In genomic region chr11:49189737-49190136, GRCm38 (mm10) we compare ENCODE assay signal across 9 mouse cellular contexts. TPM values are rescaled to one million over a fixed set of nuclear protein-coding genes. Genes with fewer than 3 reads are reported as not detected.
DNase-seq lines count a peak whose midpoint lies in the region; TF ChIP-seq lines count a peak whose summit lies in the region.
"Had no signal": no experiment of that assay in that cellular context is flagged by ENCODE, and none has a peak within 500 bp of the region (broad histone marks: within the 10 kb centered on the region; RNA-seq: fewer than 3 reads in every experiment).

No protein-coding gene starts in this region.

- peak; percentile 49 for TF ChIP-seq CTCF in bone marrow, adult 2 months (IDR thresholded peaks at IDR 0.05; ENCODE audit: control insufficient read depth, insufficient read depth, low read length)

- 2% methylated on average over 7 of the region's 7 CpGs for WGBS in bone marrow, adult 2 months

- TF ChIP-seq POLR2A in bone marrow, adult 2 months (IDR thresholded peaks at IDR 0.05; ENCODE audit: borderline replicate concordance, control insufficient read depth, low read depth, low read length) = no peak

- no peak overlapping the region for H3K27ac ChIP-seq in bone marrow, adult 2 months (ENCODE audit: control insufficient read depth, insufficient read depth, low read depth, low read length, poor library complexity)
- H3K27ac ChIP-seq: heart, embryonic 13.5 days; neural tube, embryonic 13.5 days had no signal

- no peak overlapping the region for H3K4me3 ChIP-seq in bone marrow, adult 2 months (replicated peaks; ENCODE audit: control insufficient read depth, low read depth, low read length)
- H3K4me3 ChIP-seq: heart, embryonic 13.5 days; neural tube, embryonic 13.5 days had no signal

- H3K4me1 ChIP-seq in bone marrow, adult 2 months (ENCODE audit: control insufficient read depth, insufficient read depth, low read length) = no peaks in the 10 kb centered on the region
- H3K4me1 ChIP-seq: heart, embryonic 13.5 days; neural tube, embryonic 13.5 days had no signal

- DNase-seq in 3T3-L1 (ENCODE audit: low read depth, low spot score) (peak; percentile 83), A20 (ENCODE audit: low read depth, low spot score) (peak; percentile 71)
- peak; percentile 40 for DNase-seq in fibroblast of lung, adult 2 months (ENCODE audit: low read depth)
- DNase-seq in kidney, adult 9 months = peak; percentile 87
- peak; percentile 51 to 75 for DNase-seq in lung, adult 18-20 months
- peak; percentile 58 for DNase-seq in right cerebral cortex, postnatal 14 days

RNA-seq across cellular contexts. Expression of gene Btnl9, which starts 2.8 kb away (rescaled TPM):
- 2.1 and 4.9 TPM in 2 replicates for polyA plus RNA-seq in bone marrow, adult 2 months (2011; ENCODE audit: insufficient read depth, insufficient read length, low replicate concordance, missing spikeins)

RNA-seq across cellular contexts. Expression of gene Zfp62, which starts 13.4 kb away (rescaled TPM):
- 10.4 and 12.0 TPM in 2 replicates for polyA plus RNA-seq in bone marrow, adult 2 months (2011; ENCODE audit: insufficient read depth, insufficient read length, low replicate concordance, missing spikeins)

RNA-seq across cellular contexts. Expression of gene Olfr1394, which starts 35.6 kb away (rescaled TPM):
- not detected in 2 replicates for polyA plus RNA-seq in bone marrow, adult 2 months (2011; ENCODE audit: insufficient read depth, insufficient read length, low replicate concordance, missing spikeins)
- polyA plus RNA-seq: heart, embryonic 13.5 days; neural tube, embryonic 13.5 days had no signal

RNA-seq across cellular contexts. Expression of gene Olfr1395, which starts 47.7 kb away (rescaled TPM):
- polyA plus RNA-seq in bone marrow, adult 2 months (2011; ENCODE audit: insufficient read depth, insufficient read length, low replicate concordance, missing spikeins) = not detected in 2 replicates
- polyA plus RNA-seq: heart, embryonic 13.5 days; neural tube, embryonic 13.5 days had no signal

RNA-seq across cellular contexts. Expression of gene Mgat1, which starts 54.3 kb away (rescaled TPM):
- polyA plus RNA-seq in bone marrow, adult 2 months (2011; ENCODE audit: insufficient read depth, insufficient read length, low replicate concordance, missing spikeins) = 37.4 and 63.1 TPM in 2 replicates
